Mouse (Mus musculus) erythroblast, embryonic 14.5 days (primary cell): ENCODE results near the gene Gm45837. TPM values are rescaled to one million over a fixed set of nuclear protein-coding genes. Genes with fewer than 3 reads are reported as not detected.
"Not testable (repeated sequence)": the region's sequence is repeated elsewhere in the genome, so short reads cannot be mapped to it uniquely, and the experiment has no call there.

Experiments
- H3K27me3 ChIP-seq: 2 replicates; pipeline ENCODE4 v1.6.1; 2012; ENCODE audit warnings: inconsistent platforms; ENCODE audit not compliant: control insufficient read depth
- H3K36me3 ChIP-seq: 2 replicates; pipeline ENCODE4 v1.6.1; 2012; ENCODE audit warnings: mild to moderate bottlenecking, inconsistent platforms; ENCODE audit not compliant: control insufficient read depth
- H3K4me1 ChIP-seq: 2 replicates; pipeline ENCODE4 v1.6.1; 2012; ENCODE audit warnings: inconsistent platforms; ENCODE audit not compliant: control insufficient read depth
- H3K4me3 ChIP-seq: replicated peaks from 2 replicates; pipeline ENCODE3; 2012; ENCODE audit warnings: moderate library complexity, mild to moderate bottlenecking, inconsistent platforms
- H3K9me3 ChIP-seq: 2 replicates; pipeline ENCODE4 v1.6.1; 2012; ENCODE audit warnings: low read length, inconsistent platforms, mixed read lengths; ENCODE audit not compliant: control insufficient read depth
- GATA1 ChIP-seq: IDR thresholded peaks from 2 replicates; pipeline ENCODE4 v1.6.1; 2012; ENCODE audit warnings: low read length, inconsistent platforms, mixed read lengths
- TAL1 ChIP-seq: IDR thresholded peaks from 3 replicates; pipeline ENCODE4 v1.6.1; 2012; ENCODE audit warnings: low read length, inconsistent platforms, mixed read lengths
- polyA plus RNA-seq: library from polyadenylated mRNA; stranded (reverse); fragments of >175 nt; gene quantifications from 2 replicates; pipeline ENCODE4 v1.2.3, GENCODE M21; 2012

The Gm45837 gene
- polyA plus RNA-seq, 1 experiment = not detected

DNA sequence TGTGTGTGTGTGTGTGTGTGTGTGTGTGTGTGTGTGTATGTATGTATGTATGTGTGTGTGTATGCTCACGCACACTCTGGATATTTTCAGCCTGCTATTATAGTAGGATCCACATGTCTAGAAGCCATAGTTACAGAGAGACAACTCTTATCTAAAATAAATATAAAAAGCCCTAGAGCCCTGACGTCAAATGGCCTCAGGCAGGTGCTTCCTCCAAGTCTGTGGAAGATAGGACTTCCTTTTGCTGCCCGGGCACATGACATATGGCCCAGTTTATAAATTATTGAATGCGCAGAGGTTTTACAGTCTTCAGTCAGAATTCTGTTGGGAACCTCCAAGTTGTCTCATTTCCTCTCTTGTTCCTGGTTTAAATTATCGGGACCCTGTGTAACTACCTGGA lies 130.0 kb downstream of the Gm45837 start:
- Histone ChIP-seq H3K27me3 (no peaks in the 10 kb centered on the region), H3K4me1 (no peaks in the 10 kb centered on the region), H3K4me3 (no peak overlapping the region), H3K9me3 (no peaks in the 10 kb centered on the region), H3K36me3 (no peaks in the 10 kb centered on the region)
- TF ChIP-seq TAL1 = no peak
- no peak for TF ChIP-seq GATA1

DNA sequence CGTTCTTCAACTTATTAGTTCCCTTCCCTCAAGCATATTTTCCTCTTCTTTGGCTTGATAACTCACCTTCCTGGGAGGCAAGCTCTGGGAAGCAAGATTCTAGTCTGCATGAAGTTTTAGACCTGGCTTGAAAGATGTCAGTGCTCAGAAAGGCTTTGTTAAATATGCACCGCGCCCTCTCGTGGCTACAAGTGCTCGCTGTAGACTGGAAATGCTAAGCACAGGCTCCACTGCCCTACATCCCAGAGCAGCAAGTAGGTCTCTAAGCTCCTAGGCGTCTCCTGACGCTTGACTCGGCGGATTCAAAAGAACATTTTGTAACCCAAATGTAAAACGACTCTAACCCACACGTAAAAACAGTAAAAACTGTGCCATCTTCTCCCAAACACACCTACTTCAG lies 130.4 kb downstream of the Gm45837 start:
- Histone ChIP-seq H3K27me3 (no peaks in the 10 kb centered on the region), H3K4me1 (no peaks in the 10 kb centered on the region), H3K36me3 (no peaks in the 10 kb centered on the region), H3K9me3 (no peaks in the 10 kb centered on the region), H3K4me3 (no peak overlapping the region)
- TF ChIP-seq GATA1 (no peak), TAL1 (no peak)

DNA sequence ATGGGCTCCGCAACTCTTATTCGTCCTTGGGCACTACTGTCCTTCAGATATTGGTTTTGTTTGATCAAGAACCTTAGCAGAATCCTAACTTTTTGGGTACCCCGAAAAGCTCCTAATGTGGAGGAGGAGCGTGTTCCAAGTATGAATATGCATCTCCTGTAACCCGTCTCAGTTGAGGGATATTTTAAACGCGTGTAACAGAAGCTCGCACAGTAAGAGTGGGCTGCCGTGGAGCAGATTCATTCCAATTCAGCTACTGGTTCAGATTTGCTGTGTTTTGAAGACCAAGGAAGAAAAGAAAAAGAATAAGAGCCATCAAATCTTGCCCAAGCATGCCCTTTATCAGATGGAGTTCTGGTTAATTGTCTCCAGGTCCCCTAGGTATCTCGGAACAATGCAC lies 131.0 kb downstream of the Gm45837 start:
- Histone ChIP-seq H3K9me3 (no peaks in the 10 kb centered on the region), H3K27me3 (no peaks in the 10 kb centered on the region), H3K36me3 (no peaks in the 10 kb centered on the region), H3K4me3 (no peak overlapping the region), H3K4me1 (no peaks in the 10 kb centered on the region)
- no peak for TF ChIP-seq GATA1
- TF ChIP-seq TAL1 = no peak

DNA sequence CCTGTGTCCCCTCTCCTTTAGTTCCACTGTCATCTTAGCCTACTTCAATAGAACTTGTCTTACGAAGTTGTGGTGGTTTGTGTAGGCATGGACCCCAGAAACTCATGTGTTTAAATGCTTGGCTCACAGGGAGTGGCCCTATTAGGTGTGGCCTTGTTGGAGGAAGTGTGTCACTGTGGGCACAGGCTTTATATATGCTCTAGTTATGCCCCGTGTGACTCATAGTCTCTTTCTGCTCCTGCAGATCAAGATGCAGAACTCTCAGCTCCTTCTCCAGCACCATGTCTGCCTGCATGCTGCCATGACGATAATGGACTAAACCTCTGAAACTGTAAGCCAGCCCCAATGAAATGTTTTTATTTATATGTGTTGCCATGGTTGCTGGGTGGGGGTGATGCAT lies 137.0 kb downstream of the Gm45837 start:
- Histone ChIP-seq H3K27me3 (no peaks in the 10 kb centered on the region), H3K4me1 (no peaks in the 10 kb centered on the region), H3K36me3 (no peaks in the 10 kb centered on the region), H3K4me3 (no peak overlapping the region), H3K9me3 (no peaks in the 10 kb centered on the region)
- no peak for TF ChIP-seq TAL1
- TF ChIP-seq GATA1 = no peak

DNA sequence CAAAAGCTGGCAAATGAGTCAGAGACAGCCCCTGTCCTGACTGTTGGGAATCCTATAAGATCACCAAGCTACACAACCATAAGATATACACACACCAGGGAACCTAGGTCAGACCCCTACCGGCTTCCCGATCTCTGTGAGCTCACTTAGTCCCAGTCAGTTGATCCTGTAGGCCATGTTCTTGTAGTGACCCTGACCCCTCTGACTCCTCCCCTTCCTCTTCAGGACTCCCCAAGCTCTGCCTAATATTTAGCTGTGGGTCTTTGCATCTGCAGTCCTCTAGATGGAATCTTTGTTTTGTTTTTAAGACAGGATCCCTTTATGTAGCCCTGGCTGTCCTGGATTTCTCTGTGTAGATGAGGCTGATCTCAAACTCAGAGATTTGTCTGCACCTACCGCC lies 138.6 kb downstream of the Gm45837 start:
- H3K36me3 ChIP-seq = no peaks in the 10 kb centered on the region
- no peak overlapping the region for H3K4me3 ChIP-seq
- TF ChIP-seq TAL1 = no peak
- TF ChIP-seq GATA1 = no peak
- H3K9me3 ChIP-seq = no peaks in the 10 kb centered on the region
- no peaks in the 10 kb centered on the region for H3K27me3 ChIP-seq
- no peaks in the 10 kb centered on the region for H3K4me1 ChIP-seq

DNA sequence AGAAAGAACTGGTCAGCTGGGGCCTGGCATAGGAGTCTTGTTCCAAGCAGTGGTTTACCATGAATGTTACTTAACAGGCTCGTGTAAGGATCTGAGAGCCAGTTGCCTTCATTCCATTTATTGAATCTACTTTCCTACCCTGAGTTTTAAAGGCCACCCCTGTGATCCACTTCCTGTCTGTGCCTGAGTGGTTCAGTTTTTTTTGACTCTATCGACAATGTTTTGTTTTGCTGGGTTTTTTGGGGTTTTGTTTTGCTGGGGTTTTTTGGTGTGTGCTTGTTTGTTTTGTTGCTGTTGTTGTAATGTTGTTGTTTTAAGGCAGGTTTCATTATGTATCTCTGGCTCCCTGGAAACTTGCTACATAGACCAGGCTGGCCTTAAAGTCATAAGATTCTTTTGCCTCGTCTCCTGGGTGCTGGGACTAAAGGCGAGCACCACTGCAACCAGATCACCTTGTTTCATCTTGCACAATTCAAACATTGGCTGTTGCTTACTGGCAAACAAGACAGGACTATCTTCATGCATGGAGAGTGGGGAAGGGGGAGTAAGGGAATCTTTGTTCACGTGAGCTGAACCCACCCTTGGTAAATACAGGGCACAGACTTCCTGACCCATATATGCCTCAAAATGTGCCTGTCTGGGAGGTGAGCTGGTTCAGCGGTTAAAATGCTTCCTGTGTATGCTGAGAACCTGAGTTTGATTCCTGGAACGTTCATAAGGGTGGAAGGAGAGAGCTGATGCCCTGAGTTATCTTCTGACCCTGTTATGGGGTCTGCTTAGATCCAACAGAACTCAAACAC lies 140.2 kb downstream of the Gm45837 start:
- Histone ChIP-seq H3K4me3 (no peak overlapping the region), H3K27me3 (no peaks in the 10 kb centered on the region), H3K9me3 (no peaks in the 10 kb centered on the region), H3K36me3 (no peaks in the 10 kb centered on the region), H3K4me1 (no peaks in the 10 kb centered on the region)
- TF ChIP-seq GATA1 (no peak), TAL1 (no peak)

DNA sequence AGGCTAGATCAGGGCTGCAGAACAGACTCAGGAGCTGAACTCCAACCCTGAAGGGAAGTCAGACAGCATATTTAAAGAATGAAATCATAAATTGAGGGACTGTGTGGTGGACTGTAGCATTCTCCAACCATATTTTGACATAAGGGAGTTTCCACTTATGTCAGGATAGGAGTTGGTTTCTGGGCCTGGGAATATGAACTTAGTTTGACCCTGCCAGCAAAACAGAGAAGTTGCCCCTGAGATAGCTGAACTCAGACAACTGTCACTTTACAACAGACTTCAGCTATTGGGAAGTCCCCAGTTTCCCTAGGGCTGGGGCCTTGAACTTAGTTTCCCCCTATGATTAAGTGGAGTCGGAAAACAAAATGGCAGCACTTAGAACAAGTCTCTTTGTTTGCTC lies 140.8 kb downstream of the Gm45837 start:
- Histone ChIP-seq H3K4me1 (no peaks in the 10 kb centered on the region), H3K27me3 (no peaks in the 10 kb centered on the region), H3K4me3 (no peak overlapping the region), H3K36me3 (no peaks in the 10 kb centered on the region), H3K9me3 (no peaks in the 10 kb centered on the region)
- no peak for TF ChIP-seq GATA1
- no peak for TF ChIP-seq TAL1

DNA sequence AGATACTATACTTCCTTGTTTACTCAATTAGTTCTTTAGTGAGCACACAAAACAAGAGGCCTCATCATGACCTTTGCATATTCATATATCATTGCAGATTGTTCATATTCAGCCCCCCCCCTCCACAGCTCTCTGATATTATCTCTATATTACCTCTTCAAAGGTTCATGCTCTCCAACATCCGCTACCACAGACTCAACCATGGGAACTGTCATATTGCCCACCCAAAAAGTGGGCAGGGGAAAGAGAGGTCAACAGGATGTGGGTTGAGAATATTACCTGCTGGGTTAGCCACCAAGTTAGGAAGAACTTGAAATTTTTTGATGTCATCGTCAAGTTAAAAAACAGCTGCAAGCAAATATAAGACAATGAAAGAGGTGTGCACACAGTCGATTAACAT lies 144.8 kb downstream of the Gm45837 start:
- not testable (repeated sequence) for H3K27me3 ChIP-seq

DNA sequence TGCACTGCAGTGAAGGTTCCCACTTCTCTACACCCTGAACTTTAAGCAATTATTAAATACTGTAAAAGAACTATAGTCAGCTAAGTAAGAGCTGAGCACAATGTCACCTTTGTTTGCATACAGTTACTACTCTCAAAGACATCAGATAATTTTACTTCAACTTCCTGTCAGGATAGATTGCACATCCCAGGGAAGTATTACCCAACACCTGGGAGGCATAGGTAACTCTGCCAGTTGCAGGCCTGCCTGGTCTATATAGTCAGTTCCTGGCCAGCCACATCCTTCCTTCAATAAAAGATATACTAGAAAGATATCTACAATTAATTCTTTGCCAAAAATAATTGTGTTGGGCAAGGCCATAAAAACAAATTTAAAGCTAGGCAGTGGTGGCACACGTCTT lies 146.7 kb downstream of the Gm45837 start:
- H3K4me3 ChIP-seq = no peak overlapping the region
- H3K9me3 ChIP-seq = no peaks in the 10 kb centered on the region
- H3K27me3 ChIP-seq = no peaks in the 10 kb centered on the region
- no peaks in the 10 kb centered on the region for H3K36me3 ChIP-seq
- TF ChIP-seq GATA1 = no peak
- TF ChIP-seq TAL1 = no peak
- no peaks in the 10 kb centered on the region for H3K4me1 ChIP-seq

More for the DNA sequence above, 144.8 kb downstream of the Gm45837 start:
- H3K9me3 ChIP-seq, H3K36me3 ChIP-seq, H3K4me1 ChIP-seq, H3K4me3 ChIP-seq: not testable (repeated sequence)

DNA sequence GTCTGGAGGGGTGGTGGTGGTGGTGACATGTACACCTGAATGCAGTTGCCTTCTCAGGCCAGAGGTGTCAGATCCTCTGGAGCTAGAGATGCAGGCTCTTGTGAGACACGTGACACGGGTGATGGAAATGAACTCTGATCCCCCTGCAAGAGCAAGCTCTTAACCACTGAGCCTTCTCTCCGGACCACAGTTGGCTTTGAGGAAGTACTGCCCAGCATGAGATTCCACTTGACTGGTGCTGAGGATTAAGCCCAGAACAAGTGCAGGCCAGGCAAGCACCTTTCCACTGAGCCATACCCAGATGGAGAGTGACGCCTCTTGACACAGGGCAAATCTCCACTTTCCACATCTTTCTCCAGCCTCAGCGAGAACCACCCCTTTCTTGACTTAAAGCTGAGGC lies 148.7 kb downstream of the Gm45837 start:
- H3K27me3 ChIP-seq, H3K36me3 ChIP-seq, H3K9me3 ChIP-seq, H3K4me1 ChIP-seq, H3K4me3 ChIP-seq: not testable (repeated sequence)

Other genes starting within 250 kb of the Gm45837 start
- 0.11 and 0.17 TPM in 2 replicates for gene Atg16l2, start 108.6 kb upstream of the Gm45837 start, polyA plus RNA-seq
- 63.0 and 74.9 TPM in 2 replicates for gene Stard10, start 93.8 kb upstream of the Gm45837 start, polyA plus RNA-seq
- gene Arap1, start 62.8 kb upstream of the Gm45837 start, polyA plus RNA-seq = 0.68 and 1.1 TPM in 2 replicates
- gene Pde2a, start 10.8 kb downstream of the Gm45837 start, polyA plus RNA-seq = 0.01 TPM in 2 replicates
- gene Art2b, start 174.7 kb downstream of the Gm45837 start, polyA plus RNA-seq = not detected in 2 replicates